Comparison of ENCODE assay signal across 8 mouse cellular contexts in the genomic region with DNA sequence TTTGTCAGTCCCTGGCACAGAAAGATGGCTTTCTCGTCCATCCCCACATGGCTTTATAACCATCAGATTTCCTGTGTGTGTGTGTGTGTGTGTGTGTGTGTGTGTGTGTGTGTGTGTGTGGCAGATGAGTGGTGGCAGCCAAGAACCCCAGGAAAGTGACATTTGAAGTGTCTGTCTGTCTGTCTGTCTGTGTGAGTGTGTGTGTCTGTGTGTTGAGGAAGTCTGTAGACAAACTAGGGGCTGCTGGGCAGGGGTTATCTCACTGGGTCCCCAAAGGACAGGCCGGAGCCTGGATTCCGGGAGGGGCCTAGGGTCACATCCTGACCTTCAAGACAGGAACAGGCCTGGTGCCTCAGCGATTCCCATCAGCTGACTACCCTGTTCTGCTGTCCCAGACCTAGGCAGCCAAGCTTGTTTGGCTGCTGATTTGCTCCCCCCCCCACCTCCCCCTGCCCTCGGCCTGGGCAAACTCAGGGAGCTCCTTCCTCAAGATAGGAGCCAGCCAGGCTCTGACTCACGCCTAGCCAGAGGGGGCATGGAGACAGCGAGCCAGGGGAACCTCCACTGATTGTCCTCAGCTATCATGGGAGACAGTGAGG. TPM values are rescaled to one million over a fixed set of nuclear protein-coding genes. Genes with fewer than 3 reads are reported as not detected.
A peak's percentile ranks its signal among the peaks of the same experiment; 100 is the strongest.
DNase-seq lines count a peak whose midpoint lies in the region; ATAC-seq and TF ChIP-seq lines count a peak whose summit lies in the region.

No protein-coding gene starts in this region.

- TF ChIP-seq EP300 in lung, postnatal 0 days (IDR thresholded peaks at IDR 0.05) = no peak

- H3K36me3 ChIP-seq in lung, postnatal 0 days (ENCODE audit: insufficient read depth, low read length) = 0 out of 2 replicates have a peak, but pooled peaks cover 5% of the 10 kb centered on the region
- H3K36me3 ChIP-seq in forebrain, embryonic 14.5 days (ENCODE audit: control insufficient read depth, insufficient read depth, low read length) = no peaks in the 10 kb centered on the region

- no peak overlapping the region for H3K4me2 ChIP-seq in lung, postnatal 0 days (replicated peaks; ENCODE audit: low read depth, low read length)
- H3K4me2 ChIP-seq in forebrain, embryonic 14.5 days (ENCODE audit: low read length) = no peak overlapping the region

- DNase-seq in ZHBTc4 (ENCODE audit: low read depth, low spot score) = peak; percentile 37
- peak; percentile 31 for DNase-seq in embryo, embryonic 9.5 days (ENCODE audit: extremely low spot score)
- DNase-seq in kidney, adult 18-20 months = peak; percentile 72
- peak; percentile 61 for DNase-seq in lung, postnatal 0 days (ENCODE audit: low spot score)
- DNase-seq in forebrain, embryonic 14.5 days (ENCODE audit: low spot score) = no peak
- DNase-seq in right cerebral cortex, postnatal 25 days = no peak
- no peak for DNase-seq in frontal cortex, postnatal 36 days (ENCODE audit: low spot score in 2 of 2)
- DNase-seq in left cerebral cortex, adult 11 months (ENCODE audit: low spot score) = no peak

- H3K9me3 ChIP-seq in lung, postnatal 0 days (ENCODE audit: low read length) = no peaks in the 10 kb centered on the region
- no peaks in the 10 kb centered on the region for H3K9me3 ChIP-seq in forebrain, embryonic 14.5 days (replicated peaks; ENCODE audit: control insufficient read depth, low read length)

- 0 out of 2 replicates have a peak overlapping the region, but pooled peaks have one; percentile 54 for H3K27ac ChIP-seq in lung, postnatal 0 days (ENCODE audit: low read length)
- H3K27ac ChIP-seq in forebrain, embryonic 14.5 days (ENCODE audit: low read depth, low read length) = no peak overlapping the region

- H3K4me3 ChIP-seq in lung, postnatal 0 days (ENCODE audit: low read depth, low read length) = no peak overlapping the region
- no peak overlapping the region for H3K4me3 ChIP-seq in forebrain, embryonic 14.5 days (ENCODE audit: low read depth, low read length)

- ATAC-seq in lung, postnatal 0 days = peak; percentile 84
- no peak for ATAC-seq in forebrain, embryonic 14.5 days

- no peaks in the 10 kb centered on the region for H3K4me1 ChIP-seq in lung, postnatal 0 days (ENCODE audit: insufficient read depth, low read depth, low read length)
- H3K4me1 ChIP-seq in forebrain, embryonic 14.5 days (ENCODE audit: control insufficient read depth, insufficient read depth, low read length) = no peaks in the 10 kb centered on the region

- 20% methylated on average over 6 of the region's 7 CpGs for WGBS in lung, postnatal 0 days
- 73% methylated on average over 7 of the region's 7 CpGs for WGBS in forebrain, embryonic 14.5 days

- no peak for TF ChIP-seq CTCF in lung, postnatal 0 days (IDR thresholded peaks at IDR 0.05)

- H3K9ac ChIP-seq in lung, postnatal 0 days (replicated peaks; ENCODE audit: low read depth) = no peak overlapping the region
- H3K9ac ChIP-seq in forebrain, embryonic 14.5 days (ENCODE audit: low read length) = no peak overlapping the region

- H3K27me3 ChIP-seq in lung, postnatal 0 days (replicated peaks; ENCODE audit: insufficient read depth, low read length) = no peaks in the 10 kb centered on the region
- H3K27me3 ChIP-seq in forebrain, embryonic 14.5 days (replicated peaks; ENCODE audit: control insufficient read depth, insufficient read depth, low read length) = no peaks in the 10 kb centered on the region

RNA-seq across cellular contexts. Expression of gene Eng, which starts 15.2 kb away (rescaled TPM):
- polyA plus RNA-seq in lung, postnatal 0 days (2015; fragmentation: Nextera tagmentation; extraction: Ambion mirVana) = 118 and 130 TPM in 2 replicates
- 15.0 and 23.1 TPM in 2 replicates for polyA plus RNA-seq in forebrain, embryonic 14.5 days (2014; fragmentation: Nextera tagmentation; extraction: Ambion mirVana)

RNA-seq across cellular contexts. Expression of gene Ak1, which starts 40.0 kb away (rescaled TPM):
- 31.7 and 36.3 TPM in 2 replicates for polyA plus RNA-seq in lung, postnatal 0 days (2015; fragmentation: Nextera tagmentation; extraction: Ambion mirVana)
- 60.3 and 65.9 TPM in 2 replicates for polyA plus RNA-seq in forebrain, embryonic 14.5 days (2014; fragmentation: Nextera tagmentation; extraction: Ambion mirVana)

RNA-seq across cellular contexts. Expression of gene Fpgs, which starts 42.3 kb away (rescaled TPM):
- polyA plus RNA-seq in lung, postnatal 0 days (2015; fragmentation: Nextera tagmentation; extraction: Ambion mirVana) = 12.6 and 15.6 TPM in 2 replicates
- polyA plus RNA-seq in forebrain, embryonic 14.5 days (2014; fragmentation: Nextera tagmentation; extraction: Ambion mirVana) = 10.9 and 14.3 TPM in 2 replicates

RNA-seq across cellular contexts. Expression of gene Cdk9, which starts 51.3 kb away (rescaled TPM):
- 62.8 and 68.7 TPM in 2 replicates for polyA plus RNA-seq in lung, postnatal 0 days (2015; fragmentation: Nextera tagmentation; extraction: Ambion mirVana)
- 72.9 and 75.1 TPM in 2 replicates for polyA plus RNA-seq in forebrain, embryonic 14.5 days (2014; fragmentation: Nextera tagmentation; extraction: Ambion mirVana)

RNA-seq across cellular contexts. Expression of gene Sh2d3c, which starts 59.2 kb away (rescaled TPM):
- polyA plus RNA-seq in lung, postnatal 0 days (2015; fragmentation: Nextera tagmentation; extraction: Ambion mirVana) = 51.8 and 53.5 TPM in 2 replicates
- polyA plus RNA-seq in forebrain, embryonic 14.5 days (2014; fragmentation: Nextera tagmentation; extraction: Ambion mirVana) = 25.8 and 37.4 TPM in 2 replicates

Comparison
In these comparisons a context has a peak if more than half of its experiments do, and no peak if none do; other contexts are left out.
1. DNase-seq: peak in ZHBTc4 (single experiment), embryo, embryonic 9.5 days (single experiment), kidney, adult 18-20 months (single experiment) and lung, postnatal 0 days (single experiment); none in forebrain, embryonic 14.5 days (single experiment), right cerebral cortex, postnatal 25 days (single experiment), frontal cortex, postnatal 36 days (0 of 2) and left cerebral cortex, adult 11 months (single experiment).